Mouse (Mus musculus) ES-Bruce4 (cell line): ENCODE data around the gene Zfp933.
"Not testable (repeated sequence)": the region's sequence is repeated elsewhere in the genome, so short reads cannot be mapped to it uniquely, and the experiment has no call there.

Experiments
- EP300 ChIP-seq: IDR thresholded peaks from 2 replicates; pipeline ENCODE4 v1.6.1; 2011; ENCODE audit warnings: low read depth, low read length; ENCODE audit not compliant: insufficient read depth
- POLR2A ChIP-seq: IDR thresholded peaks from one replicate; pipeline ENCODE4 v1.8.1; 2011; ENCODE audit warnings: low read length; ENCODE audit not compliant: insufficient read depth

DNA sequence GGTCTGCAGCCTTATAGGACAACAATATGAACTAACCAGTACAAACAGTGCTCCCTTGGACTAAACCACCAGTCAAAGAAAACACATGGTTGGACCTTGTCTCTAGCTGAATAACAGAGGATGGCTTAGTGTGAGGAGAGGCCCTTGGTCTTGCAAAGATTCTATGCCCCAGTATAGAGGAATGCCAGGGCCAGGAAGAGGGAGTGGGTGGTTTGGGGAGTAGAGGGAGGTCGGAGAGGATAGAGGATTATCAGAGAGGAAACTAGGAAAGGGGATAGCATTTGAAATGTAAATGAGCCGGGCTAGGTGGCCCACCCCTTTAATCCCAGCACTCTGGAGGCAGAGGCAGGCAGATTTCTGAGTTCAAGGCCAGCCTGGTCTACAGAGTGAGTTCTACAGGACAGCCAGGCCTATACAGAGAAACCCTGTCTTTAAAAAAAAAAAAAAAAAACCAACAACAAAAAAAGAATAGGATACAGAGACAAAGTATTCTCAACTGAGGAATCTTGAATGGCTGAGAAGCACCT is 54.7 kb downstream of the Zfp933 start:
- not testable (repeated sequence) for TF ChIP-seq EP300, POLR2A
